Mouse (Mus musculus) ovary, postnatal 14 days (tissue): Measurements from ENCODE around the gene Pla2g4c.

Experiments used
- DNase-seq: peaks from one replicate; pipeline ENCODE4 v3.0.0; 2022; ENCODE audit warnings: low spot score

Gene Pla2g4c

GRCm38 (mm10) chr7:13380588-13380987, 56.1 kb downstream of the Pla2g4c start:
- DNase-seq = no peak

- no peak for DNase-seq
These were observed 73.4 kb downstream of the Pla2g4c start, which contains the start of gene Cabp5 for GRCm38 (mm10) chr7:13397832-13398231. Cabp5 (plus strand) TSS chr7:13398132.
